Mouse (Mus musculus): ENCODE data around the gene Rprml. TPM values are rescaled to one million over a fixed set of nuclear protein-coding genes. Genes with fewer than 3 reads are reported as not detected.

The Rprml gene
- polyA plus RNA-seq (2012; rRNA removed) (0.11 and 0.20 TPM in 2 replicates), polyA plus RNA-seq (2014; fragmentation: Nextera tagmentation; extraction: Ambion mirVana) (not detected in 2 replicates)

DNA sequence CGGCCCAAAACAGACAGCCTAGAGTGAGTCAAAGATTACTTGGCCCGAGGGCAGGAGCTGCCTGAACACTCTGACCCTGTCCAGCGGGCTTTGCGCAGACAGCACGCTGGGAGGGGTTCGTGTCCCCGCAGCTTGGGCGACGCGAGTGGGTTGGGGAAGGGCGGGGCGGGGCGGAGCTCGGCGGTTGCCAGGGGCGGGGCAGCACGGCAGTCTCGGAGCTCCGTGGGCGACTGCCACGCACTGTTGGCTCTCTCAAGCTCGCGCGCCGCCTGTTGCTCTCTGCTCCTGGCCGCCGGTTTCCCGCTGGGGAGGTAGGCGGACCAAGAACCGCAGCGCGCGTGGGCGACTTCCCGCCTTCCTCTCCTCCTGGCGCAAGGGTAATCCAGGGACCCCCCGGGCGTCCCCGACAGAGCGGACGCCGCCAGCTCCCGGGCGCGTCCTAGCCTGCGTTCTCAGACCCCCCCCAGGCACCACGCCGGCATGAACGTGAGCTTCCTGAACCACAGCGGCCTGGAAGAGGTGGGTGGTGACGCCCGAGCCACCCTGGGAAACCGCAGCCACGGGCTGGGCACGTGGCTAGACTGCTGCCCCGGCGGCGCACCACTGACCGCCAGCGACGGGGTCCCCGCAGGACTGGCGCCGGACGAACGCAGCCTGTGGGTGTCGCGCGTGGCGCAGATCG lies at the start of gene Rprml:
Gene Rprml (plus strand): TSS at position 270 of the 682 bp plus-strand sequence.
- Histone ChIP-seq H3K36me3 (ENCODE audit: control insufficient read depth, insufficient read depth, low read length) (no peaks in the 10 kb centered on the region), H3K4me1 (ENCODE audit: control insufficient read depth, insufficient read depth, low read length) (peaks cover 6% of the 10 kb centered on the region), H3K4me2 (replicated peaks; ENCODE audit: low read depth, low read length, severe bottlenecking) (peak within 1 kb of the TSS; percentile 76), H3K9ac (ENCODE audit: low read depth, low read length, severe bottlenecking) (peak within 1 kb of the TSS; percentile 12; the same call in 1 of the 2 replicates), H3K9me3 (ENCODE audit: control insufficient read depth, low read length) (no peaks in the 10 kb centered on the region), H3K27me3 (ENCODE audit: control insufficient read depth, insufficient read depth, low read length) (peaks cover 55% of the 10 kb centered on the region), H3K4me3 (replicated peaks; ENCODE audit: low read length) (peak within 1 kb of the TSS; percentile 39), H3K27ac (replicated peaks; ENCODE audit: low read depth, low read length) (no peak within 1 kb of the TSS)
- ATAC-seq (ENCODE audit: low FRiP score, low read depth) (no peak), DNase-seq (ENCODE audit: low spot score) (no peak)
- 3% methylated on average over 44 of the region's 71 CpGs for WGBS
- no peak for TF ChIP-seq POLR2A (IDR thresholded peaks at IDR 0.05; ENCODE audit: borderline replicate concordance, extremely low read depth, insufficient read depth, insufficient read length)

DNA sequence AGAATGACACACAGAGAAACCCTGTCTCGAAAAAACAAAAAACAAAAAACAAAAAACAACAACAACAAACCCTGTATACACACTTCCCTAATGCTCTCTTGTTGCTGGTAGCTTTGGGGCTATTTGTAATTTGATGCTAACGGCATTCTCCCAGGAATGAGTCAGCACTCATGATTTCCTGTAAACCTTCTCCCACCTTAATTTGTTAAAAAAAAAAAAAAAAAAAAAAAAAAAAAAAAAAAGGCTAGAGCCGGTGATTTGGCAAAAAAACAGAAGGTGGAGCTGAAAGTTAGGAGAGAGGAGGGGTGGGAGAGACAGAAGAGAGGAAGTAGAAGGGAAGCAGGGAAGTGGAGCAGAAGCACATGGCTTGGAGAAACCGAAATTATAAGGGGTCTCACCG lies 42.8 kb upstream of the Rprml start:
- Histone ChIP-seq H3K27me3 (ENCODE audit: control insufficient read depth, insufficient read depth, low read length) (no peaks in the 10 kb centered on the region), H3K36me3 (ENCODE audit: control insufficient read depth, insufficient read depth, low read length) (no peaks in the 10 kb centered on the region), H3K9me3 (ENCODE audit: control insufficient read depth, low read length) (no peaks in the 10 kb centered on the region), H3K4me3 (replicated peaks; ENCODE audit: low read length) (no peak overlapping the region), H3K9ac (ENCODE audit: low read depth, low read length, severe bottlenecking) (no peak overlapping the region), H3K27ac (replicated peaks; ENCODE audit: low read depth, low read length) (no peak overlapping the region), H3K4me1 (ENCODE audit: control insufficient read depth, insufficient read depth, low read length) (no peaks in the 10 kb centered on the region), H3K4me2 (replicated peaks; ENCODE audit: low read depth, low read length, severe bottlenecking) (no peak overlapping the region)
- no peak for ATAC-seq (ENCODE audit: low FRiP score, low read depth)
- no peak for DNase-seq (ENCODE audit: low spot score)
- 55% methylated on average over 5 of the region's 5 CpGs for WGBS
- TF ChIP-seq POLR2A (IDR thresholded peaks at IDR 0.05; ENCODE audit: borderline replicate concordance, extremely low read depth, insufficient read depth, insufficient read length) = no peak

DNA sequence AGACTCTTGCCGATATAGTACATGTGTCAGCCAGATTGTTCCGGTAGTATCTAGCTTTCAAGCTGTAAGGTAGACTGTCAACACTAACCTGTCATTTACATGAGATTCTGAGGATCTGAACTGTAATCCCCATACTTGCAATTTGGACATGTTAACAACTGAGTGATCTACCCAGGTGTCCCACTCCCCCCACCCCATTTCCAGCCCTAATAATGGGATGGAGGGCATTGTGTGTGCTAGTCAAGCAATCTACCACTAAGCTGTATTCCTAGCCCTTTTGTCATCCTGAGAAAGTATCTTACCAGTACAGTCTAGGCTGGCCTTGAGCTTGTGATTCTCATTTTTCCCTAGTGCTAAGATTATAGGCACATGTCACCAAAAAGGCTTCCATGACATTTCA lies 38.6 kb upstream of the Rprml start:
- no peak overlapping the region for H3K9ac ChIP-seq (ENCODE audit: low read depth, low read length, severe bottlenecking)
- H3K4me3 ChIP-seq (replicated peaks; ENCODE audit: low read length) = no peak overlapping the region
- DNase-seq (ENCODE audit: low spot score) (no peak), ATAC-seq (ENCODE audit: low FRiP score, low read depth) (no peak)
- WGBS = 85% methylated on average over 2 of the region's 2 CpGs
- H3K27ac ChIP-seq (replicated peaks; ENCODE audit: low read depth, low read length) = no peak overlapping the region
- H3K4me2 ChIP-seq (replicated peaks; ENCODE audit: low read depth, low read length, severe bottlenecking) = no peak overlapping the region
- H3K4me1 ChIP-seq (ENCODE audit: control insufficient read depth, insufficient read depth, low read length) = no peaks in the 10 kb centered on the region
- no peaks in the 10 kb centered on the region for H3K36me3 ChIP-seq (ENCODE audit: control insufficient read depth, insufficient read depth, low read length)
- no peak for TF ChIP-seq POLR2A (IDR thresholded peaks at IDR 0.05; ENCODE audit: borderline replicate concordance, extremely low read depth, insufficient read depth, insufficient read length)
- no peaks in the 10 kb centered on the region for H3K27me3 ChIP-seq (ENCODE audit: control insufficient read depth, insufficient read depth, low read length)
- H3K9me3 ChIP-seq (ENCODE audit: control insufficient read depth, low read length) = no peaks in the 10 kb centered on the region

DNA sequence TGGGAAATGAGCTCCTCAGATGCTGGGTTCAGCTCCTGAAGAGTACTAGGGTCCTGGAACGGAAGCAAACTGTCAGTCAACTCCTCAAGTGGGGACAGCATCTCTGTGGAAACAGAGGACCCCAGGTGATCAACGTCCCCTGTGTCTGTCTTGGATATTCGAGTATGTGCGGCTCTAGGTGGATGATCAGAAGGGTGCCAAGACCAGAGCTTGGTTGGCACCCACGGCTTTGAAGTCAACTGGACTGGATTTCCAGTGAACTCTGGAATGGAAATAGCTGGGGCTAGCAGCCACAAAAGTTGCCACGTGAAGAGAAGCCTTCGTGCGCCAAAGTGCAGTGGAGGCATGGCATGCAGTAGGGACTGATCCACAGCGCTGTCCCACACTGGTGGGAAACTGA lies 28.3 kb upstream of the Rprml start, which contains the start of gene Gm884:
Gene Gm884 (minus strand): TSS at position 101 of the 400 bp plus-strand sequence.
- Histone ChIP-seq H3K4me3 (replicated peaks; ENCODE audit: low read length) (no peak within 1 kb of the TSS), H3K27ac (replicated peaks; ENCODE audit: low read depth, low read length) (no peak within 1 kb of the TSS), H3K9me3 (ENCODE audit: control insufficient read depth, low read length) (no peaks in the 10 kb centered on the region), H3K4me2 (replicated peaks; ENCODE audit: low read depth, low read length, severe bottlenecking) (no peak within 1 kb of the TSS), H3K4me1 (ENCODE audit: control insufficient read depth, insufficient read depth, low read length) (no peaks in the 10 kb centered on the region), H3K27me3 (ENCODE audit: control insufficient read depth, insufficient read depth, low read length) (no peaks in the 10 kb centered on the region), H3K36me3 (ENCODE audit: control insufficient read depth, insufficient read depth, low read length) (no peaks in the 10 kb centered on the region), H3K9ac (ENCODE audit: low read depth, low read length, severe bottlenecking) (no peak within 1 kb of the TSS)
- WGBS = 77% methylated on average over 9 of the region's 9 CpGs
- TF ChIP-seq POLR2A (IDR thresholded peaks at IDR 0.05; ENCODE audit: borderline replicate concordance, extremely low read depth, insufficient read depth, insufficient read length) = no peak
- no peak for ATAC-seq (ENCODE audit: low FRiP score, low read depth)
- no peak for DNase-seq (ENCODE audit: low spot score)

DNA sequence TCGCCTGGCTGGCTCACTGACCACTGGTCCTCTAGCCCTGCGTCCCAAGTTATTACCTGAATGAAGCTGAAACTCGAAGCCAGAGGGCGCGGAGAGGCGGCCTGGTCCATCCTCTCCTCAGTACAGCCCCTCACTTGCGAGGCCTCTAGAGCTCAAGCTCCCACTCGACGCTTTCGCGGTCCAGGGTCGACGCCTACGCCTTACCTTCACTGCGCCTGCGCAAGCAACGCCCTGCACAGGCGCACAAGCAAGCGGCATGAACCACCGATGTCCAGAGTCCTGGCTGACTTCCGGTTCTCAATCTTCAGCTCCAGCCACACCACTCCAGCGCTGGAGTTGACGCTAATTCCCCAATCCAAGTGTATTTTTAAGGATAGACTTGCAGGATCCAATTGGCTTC lies 21.9 kb upstream of the Rprml start:
- Histone ChIP-seq H3K4me1 (ENCODE audit: control insufficient read depth, insufficient read depth, low read length) (no peaks in the 10 kb centered on the region), H3K4me3 (replicated peaks; ENCODE audit: low read length) (no peak overlapping the region), H3K9me3 (ENCODE audit: control insufficient read depth, low read length) (no peaks in the 10 kb centered on the region), H3K27me3 (ENCODE audit: control insufficient read depth, insufficient read depth, low read length) (no peaks in the 10 kb centered on the region), H3K36me3 (ENCODE audit: control insufficient read depth, insufficient read depth, low read length) (no peaks in the 10 kb centered on the region), H3K27ac (replicated peaks; ENCODE audit: low read depth, low read length) (no peak overlapping the region), H3K9ac (ENCODE audit: low read depth, low read length, severe bottlenecking) (no peak overlapping the region), H3K4me2 (replicated peaks; ENCODE audit: low read depth, low read length, severe bottlenecking) (no peak overlapping the region)
- WGBS = 80% methylated on average over 23 of the region's 23 CpGs
- no peak for TF ChIP-seq POLR2A (IDR thresholded peaks at IDR 0.05; ENCODE audit: borderline replicate concordance, extremely low read depth, insufficient read depth, insufficient read length)
- ATAC-seq (ENCODE audit: low FRiP score, low read depth) (no peak), DNase-seq (ENCODE audit: low spot score) (no peak)

Data from limb, embryonic 14.5 days (tissue).